ENCODE assay signal across 8 mouse cellular contexts in genomic region chr6:56923331-56923725, GRCm38 (mm10). TPM values are rescaled to one million over a fixed set of nuclear protein-coding genes. Genes with fewer than 3 reads are reported as not detected.
DNase-seq lines count a peak whose midpoint lies in the region; ATAC-seq and TF ChIP-seq lines count a peak whose summit lies in the region.

No protein-coding gene starts in this region.

- H3K4me3 ChIP-seq in heart, embryonic 15.5 days: peak overlapping the region; percentile 86
- H3K4me3 ChIP-seq in ES-Bruce4 (ENCODE audit: low read depth, low read length): peak overlapping the region; percentile 74
- H3K4me3 ChIP-seq in forebrain, embryonic 10.5 days: peak overlapping the region; percentile 78
- H3K4me3 ChIP-seq in liver, embryonic 11.5 days (ENCODE audit: low read depth, low read length): peak overlapping the region; percentile 87
- peak overlapping the region; percentile 70 for H3K4me3 ChIP-seq in stomach, embryonic 14.5 days (ENCODE audit: low read depth, low read length)

- WGBS in heart, embryonic 15.5 days: under 1% methylated on average over 25 of the region's 25 CpGs
- under 1% methylated on average over 25 of the region's 25 CpGs for WGBS in forebrain, embryonic 10.5 days
- under 1% methylated on average over 25 of the region's 25 CpGs for WGBS in liver, embryonic 11.5 days
- under 1% methylated on average over 25 of the region's 25 CpGs for WGBS in stomach, embryonic 14.5 days

- TF ChIP-seq POLR2A in ES-Bruce4 (IDR thresholded peaks at IDR 0.05; ENCODE audit: insufficient read depth, low read length): no peak

- H3K9ac ChIP-seq in heart, embryonic 15.5 days: peak overlapping the region; percentile 87
- peak overlapping the region; percentile 46 for H3K9ac ChIP-seq in ES-Bruce4 (ENCODE audit: low read depth, poor library complexity, severe bottlenecking)
- H3K9ac ChIP-seq in liver, embryonic 11.5 days (ENCODE audit: low read depth, low read length): peak overlapping the region; percentile 94
- peak overlapping the region; percentile 58 for H3K9ac ChIP-seq in stomach, embryonic 14.5 days (replicated peaks; ENCODE audit: low read depth, low read length)

- no peaks in the 10 kb centered on the region for H3K36me3 ChIP-seq in heart, embryonic 15.5 days
- no peaks in the 10 kb centered on the region for H3K36me3 ChIP-seq in ES-Bruce4 (ENCODE audit: control insufficient read depth, insufficient read depth, low read length, poor library complexity, severe bottlenecking)
- no peaks in the 10 kb centered on the region for H3K36me3 ChIP-seq in forebrain, embryonic 10.5 days (replicated peaks)
- H3K36me3 ChIP-seq in liver, embryonic 11.5 days (ENCODE audit: control insufficient read depth, insufficient read depth, low read length): no peaks in the 10 kb centered on the region
- H3K36me3 ChIP-seq in stomach, embryonic 14.5 days (ENCODE audit: control insufficient read depth, insufficient read depth, low read length): no peaks in the 10 kb centered on the region

- no peaks in the 10 kb centered on the region for H3K27me3 ChIP-seq in heart, embryonic 15.5 days
- no peaks in the 10 kb centered on the region for H3K27me3 ChIP-seq in ES-Bruce4 (ENCODE audit: control insufficient read depth, insufficient read depth, low read length, poor library complexity, severe bottlenecking)
- no peaks in the 10 kb centered on the region for H3K27me3 ChIP-seq in forebrain, embryonic 10.5 days (ENCODE audit: poor library complexity, severe bottlenecking)
- H3K27me3 ChIP-seq in liver, embryonic 11.5 days (replicated peaks; ENCODE audit: control insufficient read depth, insufficient read depth, low read length): no peaks in the 10 kb centered on the region
- H3K27me3 ChIP-seq in stomach, embryonic 14.5 days (ENCODE audit: control insufficient read depth, insufficient read depth, low read length): no peaks in the 10 kb centered on the region

- peak overlapping the region; percentile 61 for H3K4me2 ChIP-seq in heart, embryonic 15.5 days
- H3K4me2 ChIP-seq in liver, embryonic 11.5 days: peak overlapping the region; percentile 72
- peak overlapping the region; percentile 57 for H3K4me2 ChIP-seq in stomach, embryonic 14.5 days (replicated peaks; ENCODE audit: low read depth, low read length)

- no peak for DNase-seq in heart, postnatal 4 days
- DNase-seq in forebrain, embryonic 10.5 days (ENCODE audit: extremely low spot score, low spot score): no peak
- no peak for DNase-seq in liver, embryonic 11.5 days (ENCODE audit: low spot score)
- no peak for DNase-seq in layer of hippocampus, postnatal 25 days (ENCODE audit: extremely low spot score in 1 of 2, low spot score in 1 of 2)
- no peak for DNase-seq in cerebellum, adult 9-11 months

- H3K9me3 ChIP-seq in heart, embryonic 15.5 days (replicated peaks): no peaks in the 10 kb centered on the region
- no peaks in the 10 kb centered on the region; the same call in 1 of the 2 replicates for H3K9me3 ChIP-seq in ES-Bruce4 (replicated peaks; ENCODE audit: control insufficient read depth, insufficient read depth, low read length, poor library complexity, severe bottlenecking)
- no peaks in the 10 kb centered on the region for H3K9me3 ChIP-seq in forebrain, embryonic 10.5 days
- no peaks in the 10 kb centered on the region for H3K9me3 ChIP-seq in liver, embryonic 11.5 days (ENCODE audit: control insufficient read depth, low read length)
- no peaks in the 10 kb centered on the region for H3K9me3 ChIP-seq in stomach, embryonic 14.5 days (ENCODE audit: control insufficient read depth, low read depth, low read length)

- H3K4me1 ChIP-seq in heart, embryonic 15.5 days (replicated peaks): peaks cover 22% of the 10 kb centered on the region
- H3K4me1 ChIP-seq in ES-Bruce4 (ENCODE audit: control insufficient read depth, insufficient read depth, low read length): no peaks in the 10 kb centered on the region
- H3K4me1 ChIP-seq in forebrain, embryonic 10.5 days: peaks cover 16% of the 10 kb centered on the region
- peaks cover 22% of the 10 kb centered on the region for H3K4me1 ChIP-seq in liver, embryonic 11.5 days (replicated peaks; ENCODE audit: control insufficient read depth, insufficient read depth, low read length)
- no peaks in the 10 kb centered on the region for H3K4me1 ChIP-seq in stomach, embryonic 14.5 days (ENCODE audit: control insufficient read depth, insufficient read depth, low read length)

- no peak for TF ChIP-seq CTCF in ES-Bruce4 (IDR thresholded peaks at IDR 0.05; ENCODE audit: low read depth, low read length)

- H3K27ac ChIP-seq in heart, embryonic 15.5 days: peak overlapping the region; percentile 86
- no peak overlapping the region for H3K27ac ChIP-seq in ES-Bruce4 (ENCODE audit: insufficient read depth, low read length)
- H3K27ac ChIP-seq in forebrain, embryonic 10.5 days: peak overlapping the region; percentile 90
- H3K27ac ChIP-seq in liver, embryonic 11.5 days (ENCODE audit: low read depth, low read length): peak overlapping the region; percentile 90
- peak overlapping the region; percentile 59; the same call in 1 of the 2 replicates for H3K27ac ChIP-seq in stomach, embryonic 14.5 days (ENCODE audit: low read length)

- TF ChIP-seq EP300 in ES-Bruce4 (IDR thresholded peaks at IDR 0.05; ENCODE audit: insufficient read depth, low read depth, low read length): no peak

- no peak for ATAC-seq in heart, embryonic 15.5 days (replicated peaks; ENCODE audit: insufficient number of reproducible peaks, insufficient read depth, low FRiP score, low read depth)
- peak; percentile 52 for ATAC-seq in liver, embryonic 11.5 days (replicated peaks; ENCODE audit: low FRiP score)
- ATAC-seq in stomach, embryonic 14.5 days (ENCODE audit: insufficient number of reproducible peaks, insufficient read depth, low FRiP score, low read depth): no peak

RNA-seq across cellular contexts. Expression of gene Nt5c3, which starts 0.4 kb away (rescaled TPM):
- 64.4 and 71.7 TPM in 2 replicates for polyA plus RNA-seq in heart, embryonic 15.5 days (2015; fragmentation: Nextera tagmentation; extraction: Ambion mirVana)
- 10 to 100 TPM; 44.1 to 46.9 TPM for total RNA-seq in heart, postnatal 4 days (2021)
- polyA plus RNA-seq in ES-Bruce4 (2011; ENCODE audit: insufficient read depth, insufficient read length, low read depth, missing spikeins): 19.6 and 21.4 TPM in 2 replicates
- 57.7 and 59.9 TPM in 2 replicates for polyA plus RNA-seq in forebrain, embryonic 10.5 days (2016; fragmentation: Nextera tagmentation; extraction: Ambion mirVana)
- polyA plus RNA-seq in liver, embryonic 11.5 days (2014; fragmentation: Nextera tagmentation; extraction: Ambion mirVana): 164 and 171 TPM in 2 replicates
- 75.1 and 80.5 TPM in 2 replicates for polyA plus RNA-seq in stomach, embryonic 14.5 days (2014; fragmentation: Nextera tagmentation; extraction: Ambion mirVana)
- 10 to 100 TPM; 40.9 TPM for total RNA-seq in layer of hippocampus, postnatal 25 days (2021)

RNA-seq across cellular contexts. Expression of gene Vmn1r4, which starts 0.5 kb away (rescaled TPM):
- polyA plus RNA-seq in heart, embryonic 15.5 days (2015; fragmentation: Nextera tagmentation; extraction: Ambion mirVana): 0.10 and 0.21 TPM in 2 replicates
- under 1 TPM in 1 of 2 experiments, not detected in 1; 0.12 TPM for total RNA-seq in heart, postnatal 4 days (2021)
- polyA plus RNA-seq in ES-Bruce4 (2011; ENCODE audit: insufficient read depth, insufficient read length, low read depth, missing spikeins): 0.78 and 0.97 TPM in 2 replicates
- polyA plus RNA-seq in forebrain, embryonic 10.5 days (2016; fragmentation: Nextera tagmentation; extraction: Ambion mirVana): 0.33 and 0.36 TPM in 2 replicates
- 0.18 and 0.57 TPM in 2 replicates for polyA plus RNA-seq in liver, embryonic 11.5 days (2014; fragmentation: Nextera tagmentation; extraction: Ambion mirVana)
- 0.43 TPM in 1 of 2 replicates, not detected in the other for polyA plus RNA-seq in stomach, embryonic 14.5 days (2014; fragmentation: Nextera tagmentation; extraction: Ambion mirVana)
- under 1 TPM; 0.16 to 0.22 TPM for total RNA-seq in layer of hippocampus, postnatal 25 days (2021)

RNA-seq across cellular contexts. Expression of gene Vmn1r5, which starts 46.7 kb away (rescaled TPM):
- polyA plus RNA-seq in heart, embryonic 15.5 days (2015; fragmentation: Nextera tagmentation; extraction: Ambion mirVana): not detected in 2 replicates
- not detected for total RNA-seq in heart, postnatal 4 days (2021)
- polyA plus RNA-seq in ES-Bruce4 (2011; ENCODE audit: insufficient read depth, insufficient read length, low read depth, missing spikeins): not detected in 2 replicates
- polyA plus RNA-seq in forebrain, embryonic 10.5 days (2016; fragmentation: Nextera tagmentation; extraction: Ambion mirVana): not detected in 2 replicates
- not detected in 2 replicates for polyA plus RNA-seq in liver, embryonic 11.5 days (2014; fragmentation: Nextera tagmentation; extraction: Ambion mirVana)
- polyA plus RNA-seq in stomach, embryonic 14.5 days (2014; fragmentation: Nextera tagmentation; extraction: Ambion mirVana): not detected in 2 replicates
- total RNA-seq in layer of hippocampus, postnatal 25 days (2021): not detected
